Mouse (Mus musculus) adrenal gland, adult (tissue): Measurements from ENCODE around the gene Col8a1.

Source experiments
- DNase-seq, 2 experiments: peaks; one replicate each; pipeline ENCODE4 v3.0.0; 2022 to 2023; ENCODE audit warnings: low spot score in 1 of 2; ENCODE audit not compliant: inconsistent age in 2 of 2

The Col8a1 gene

DNA sequence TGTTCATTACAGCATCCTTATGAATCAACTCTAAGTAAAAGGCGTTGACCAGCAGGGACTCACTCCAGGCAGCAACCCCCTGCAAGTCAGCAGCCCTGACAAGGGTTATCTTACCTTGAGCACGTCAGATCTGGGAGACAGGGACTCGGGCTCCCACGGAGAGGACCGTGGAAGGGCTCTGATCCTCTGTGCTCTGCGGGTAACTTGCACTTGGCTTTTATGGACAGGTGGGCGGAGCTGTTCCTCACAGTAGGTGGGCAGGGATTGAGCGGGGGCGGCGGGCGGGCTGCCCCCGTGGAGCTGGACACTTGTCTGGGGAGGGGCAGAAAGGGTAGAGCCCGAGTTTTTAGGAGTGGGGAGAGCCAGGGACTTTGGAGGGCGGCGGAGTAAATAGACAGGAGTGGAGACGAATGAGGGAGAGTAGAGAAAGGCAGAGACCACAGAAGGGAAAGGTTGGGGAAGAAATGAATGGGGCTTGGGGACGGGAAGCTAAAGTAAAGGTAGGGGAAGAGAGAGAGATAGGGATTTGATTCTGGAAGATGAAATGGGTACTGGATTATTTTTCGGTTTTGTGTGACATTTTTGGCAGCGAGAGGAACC, at the start of gene Col8a1:
TSS of gene Col8a1 (minus strand) at position 212 of the 600 bp plus-strand sequence.
- peak; percentile 26 to 63 for DNase-seq

DNA sequence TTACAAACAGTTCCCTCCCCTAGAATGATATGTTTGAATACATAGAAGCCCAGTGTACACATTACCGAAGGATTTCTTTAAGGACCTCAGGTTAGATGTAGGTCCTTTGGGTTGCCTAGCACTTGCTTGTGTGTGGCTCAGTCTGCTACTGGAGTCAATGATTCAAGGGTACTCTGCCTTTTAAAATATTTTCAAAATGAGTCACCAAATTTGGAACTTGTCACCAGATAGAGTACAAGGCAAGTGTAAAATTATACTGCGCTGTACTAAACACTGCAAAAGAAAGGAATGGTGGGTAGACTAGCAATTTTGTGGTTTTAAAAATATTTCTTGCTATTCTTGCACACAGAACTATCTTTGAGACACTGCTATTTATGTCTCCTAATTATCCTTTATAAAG, 47.3 kb upstream of the Col8a1 start:
- DNase-seq = peak in 1 of 2 experiments; percentile 23

DNA sequence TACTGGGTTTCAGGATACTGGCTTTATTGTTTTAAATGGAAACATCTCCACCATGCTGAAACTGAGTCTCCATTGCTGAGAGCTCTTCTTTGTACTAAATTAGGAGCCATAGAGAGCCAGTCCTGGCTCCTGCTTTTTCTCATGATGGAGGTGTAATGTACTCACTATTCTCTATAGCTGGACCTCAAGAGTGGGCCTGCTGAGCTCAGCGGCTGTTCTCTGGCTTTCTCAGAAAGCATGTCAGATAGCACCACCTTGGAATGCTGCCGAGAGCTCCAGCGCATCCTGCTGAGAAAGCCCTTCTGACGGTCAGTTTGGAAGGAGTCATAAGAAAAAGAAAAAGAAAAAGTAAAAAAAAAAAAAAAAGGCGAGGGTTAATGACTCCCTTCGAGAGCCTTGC, 41.8 kb upstream of the Col8a1 start:
- no peak for DNase-seq

DNA sequence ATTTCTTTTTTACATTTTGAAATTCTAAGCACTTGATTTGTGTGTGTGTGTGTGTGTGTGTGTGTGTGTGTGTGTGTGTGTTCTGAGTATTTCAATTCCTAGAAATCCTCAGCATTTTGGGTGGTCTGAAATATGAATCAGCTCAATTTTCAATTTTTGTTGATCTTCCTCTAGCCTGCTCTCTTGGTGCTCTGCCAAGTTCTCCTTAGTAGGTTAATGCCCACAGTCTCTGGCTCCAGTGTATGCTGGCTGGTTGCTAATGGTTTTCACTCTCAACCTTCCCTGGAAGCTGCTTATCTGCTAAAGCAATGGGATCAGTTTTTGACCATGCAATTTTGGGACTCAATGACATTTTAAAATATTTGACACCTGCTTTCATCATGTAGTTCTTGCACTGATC, 24.5 kb upstream of the Col8a1 start:
- no peak for DNase-seq

DNA sequence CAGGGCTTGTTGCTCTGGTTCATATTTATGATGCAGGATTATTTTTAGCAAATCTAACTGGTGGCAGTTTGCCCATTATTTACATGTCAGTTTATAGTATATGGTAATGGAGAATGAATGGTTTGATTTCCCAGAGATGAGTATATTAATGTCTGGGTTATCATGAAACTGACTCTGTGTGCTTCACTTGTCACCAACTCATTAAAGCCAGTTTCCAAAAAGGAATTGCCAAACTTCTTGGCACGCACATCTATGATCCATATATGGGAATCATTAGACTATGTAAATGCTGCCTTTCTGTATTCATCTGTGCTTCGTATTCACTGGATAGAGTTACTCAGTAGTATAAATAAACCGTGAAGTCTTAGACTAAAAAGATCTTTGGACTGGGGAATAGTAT, 11.1 kb upstream of the Col8a1 start:
- DNase-seq = no peak

DNA sequence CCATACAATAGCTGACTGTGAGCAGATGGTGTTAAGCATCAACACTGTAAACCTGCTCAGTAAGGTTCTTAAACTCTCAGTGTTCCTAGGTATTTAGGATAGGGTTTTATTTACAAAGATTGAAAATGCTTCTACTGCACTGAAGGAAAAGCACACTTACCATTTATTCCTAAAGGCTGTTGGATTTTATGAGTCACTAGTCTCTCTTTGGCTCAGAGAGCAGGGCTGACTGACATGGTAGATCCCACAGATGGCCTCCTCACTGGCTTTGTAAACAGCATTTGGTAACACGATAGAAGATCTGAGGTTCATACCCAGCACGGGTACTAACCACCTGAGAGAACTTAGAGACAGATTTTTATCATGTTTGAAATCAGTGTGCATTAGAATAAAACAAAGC, 5.3 kb upstream of the Col8a1 start:
- no peak for DNase-seq

DNA sequence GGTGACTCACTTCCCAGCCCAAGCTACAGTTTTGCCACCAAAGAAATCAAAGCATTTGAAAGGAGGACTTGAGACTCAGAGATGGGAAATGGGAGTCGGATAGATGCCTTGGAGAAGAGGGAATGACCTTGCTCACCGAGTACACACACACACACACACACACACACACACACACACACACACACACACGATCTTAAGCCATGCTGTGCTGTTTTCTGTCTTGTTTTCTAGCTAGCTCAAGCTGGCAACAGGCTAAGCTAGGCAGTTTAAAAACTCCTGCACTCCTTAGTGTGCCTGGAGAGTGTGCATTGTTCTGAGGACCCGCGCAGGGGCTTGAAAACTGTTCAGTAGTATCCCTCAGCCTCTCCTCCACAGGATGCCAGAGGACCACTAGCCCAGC, 1.2 kb upstream of the Col8a1 start:
- DNase-seq = no peak

- peak; percentile 42 to 76 for DNase-seq
These were observed 704 bp upstream of the Col8a1 start for GRCm38 (mm10) chr16:57755241-57755640.

- peak in 1 of 2 experiments; percentile 31 for DNase-seq
These were observed 827 bp downstream of the Col8a1 start for GRCm38 (mm10) chr16:57753539-57754280.

GRCm38 (mm10) chr16:57750549-57750948, 4.0 kb downstream of the Col8a1 start:
- DNase-seq = no peak

GRCm38 (mm10) chr16:57748093-57748492, 6.4 kb downstream of the Col8a1 start:
- DNase-seq = peak in 1 of 2 experiments; percentile 52

DNA sequence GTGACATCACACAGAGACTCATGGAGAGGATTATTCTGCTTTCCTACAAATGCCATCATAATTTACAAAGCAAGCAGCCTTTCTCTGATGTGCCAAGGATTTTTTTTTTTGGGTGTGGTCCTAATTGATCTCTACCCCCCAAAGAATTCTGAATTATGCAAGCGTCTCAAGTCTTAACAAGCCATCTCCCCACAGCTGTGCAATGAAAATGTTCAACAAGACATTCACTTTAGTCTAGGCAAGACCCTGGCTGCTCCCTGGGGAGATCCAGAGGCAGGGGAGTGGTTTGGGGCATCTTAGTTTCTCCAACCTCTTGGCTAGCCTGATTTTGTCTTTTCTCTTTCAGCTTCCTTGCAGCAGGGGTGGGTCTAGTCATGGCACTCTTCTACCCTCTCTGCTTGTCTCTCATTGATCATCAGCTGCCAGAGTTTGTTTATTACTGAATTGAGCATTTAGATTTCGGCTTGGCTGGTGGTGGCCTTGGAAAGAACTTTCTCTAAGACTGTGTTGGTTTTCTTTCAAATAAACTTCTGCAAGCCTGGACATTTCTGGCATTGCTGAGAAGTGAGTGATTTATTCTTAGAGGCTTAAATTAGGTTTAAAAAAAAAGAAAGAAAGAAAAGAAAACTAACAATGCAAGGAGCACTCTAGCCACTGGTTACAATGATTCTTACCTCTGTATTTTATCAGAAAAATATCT, 7.0 kb downstream of the Col8a1 start:
- no peak for DNase-seq

GRCm38 (mm10) chr16:57740169-57740568, 14.4 kb downstream of the Col8a1 start:
- no peak for DNase-seq

DNA sequence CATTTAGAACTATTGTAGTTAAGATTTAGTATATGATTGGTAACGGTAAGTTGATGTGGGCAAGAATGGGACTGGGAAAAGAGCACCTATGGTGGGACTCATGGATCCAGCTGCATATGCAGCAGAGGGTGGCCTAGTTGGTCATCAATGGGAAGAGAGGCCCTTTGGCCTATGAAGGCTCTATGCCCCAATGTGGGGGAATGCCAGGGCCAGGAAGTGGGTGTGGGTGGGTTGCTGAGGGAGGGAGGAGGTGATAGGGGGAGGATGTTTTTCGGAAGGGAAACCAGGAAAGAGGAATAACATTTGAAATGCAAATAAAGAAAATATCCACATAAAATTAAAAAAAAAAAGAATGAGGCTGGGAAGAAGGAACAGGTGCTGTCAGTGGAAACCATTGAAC, 19.6 kb downstream of the Col8a1 start:
- DNase-seq = no peak

GRCm38 (mm10) chr16:57733545-57733944, 21.0 kb downstream of the Col8a1 start:
- no peak for DNase-seq

DNA sequence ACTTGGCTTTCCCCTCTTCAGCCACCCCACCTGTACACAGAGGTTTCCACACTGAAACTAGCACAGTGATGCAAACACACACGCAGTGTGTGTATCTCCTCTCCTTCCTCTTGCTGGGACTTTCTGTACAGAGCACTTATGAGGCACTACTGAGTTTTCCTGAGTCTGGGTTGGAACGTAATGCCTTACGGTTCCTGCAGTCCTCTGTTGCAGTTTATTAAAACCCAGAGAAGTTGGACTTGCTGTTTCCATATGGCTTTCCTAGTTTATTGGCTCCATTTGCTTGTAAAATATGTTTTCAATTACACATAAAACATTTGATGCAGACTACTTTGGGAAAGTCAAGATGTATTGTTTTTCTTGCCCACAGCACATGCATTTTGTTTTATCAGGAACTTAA, 21.4 kb downstream of the Col8a1 start:
- DNase-seq = no peak

DNA sequence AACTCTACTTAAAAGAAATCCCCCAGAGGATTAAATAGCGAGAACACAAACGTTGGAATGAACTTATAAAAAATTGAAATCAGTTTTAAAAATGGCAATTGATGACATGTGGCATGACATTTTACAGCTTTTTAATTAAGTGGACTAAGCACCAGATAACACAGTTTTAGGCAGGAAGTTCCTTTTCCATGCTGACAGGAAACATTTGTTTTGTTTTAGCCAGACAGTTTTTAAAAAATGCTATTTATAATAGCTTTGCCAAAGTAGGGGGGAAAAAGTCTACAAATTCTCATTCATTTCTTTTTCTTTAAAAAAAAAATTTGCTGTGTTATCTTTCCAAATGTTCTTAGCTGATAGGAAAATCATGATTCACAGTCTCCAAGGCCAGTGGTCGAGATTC, 29.6 kb downstream of the Col8a1 start:
- DNase-seq = no peak

DNA sequence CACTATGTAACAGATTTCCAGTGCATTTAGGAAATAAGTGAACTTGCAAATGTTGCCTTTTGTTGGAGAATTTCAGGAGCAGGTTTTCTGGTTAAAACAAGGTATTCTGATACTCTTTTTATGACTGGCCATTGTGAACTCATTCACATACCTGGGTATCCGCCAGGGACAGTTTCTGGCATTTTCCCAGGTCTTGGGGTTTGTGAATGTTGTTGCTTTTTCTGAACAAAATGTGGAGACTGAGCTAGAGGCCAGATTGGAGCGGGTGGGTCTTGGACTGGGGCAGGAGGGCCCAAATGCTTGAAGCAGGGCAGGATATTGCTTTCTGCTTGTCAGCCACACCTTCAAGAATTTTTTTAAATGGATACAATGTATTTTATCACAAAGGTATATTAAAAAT, 35.6 kb downstream of the Col8a1 start:
- no peak for DNase-seq

GRCm38 (mm10) chr16:57698733-57699132, 55.8 kb downstream of the Col8a1 start:
- no peak for DNase-seq

GRCm38 (mm10) chr16:57694694-57695093, 59.8 kb downstream of the Col8a1 start:
- no peak for DNase-seq

DNA sequence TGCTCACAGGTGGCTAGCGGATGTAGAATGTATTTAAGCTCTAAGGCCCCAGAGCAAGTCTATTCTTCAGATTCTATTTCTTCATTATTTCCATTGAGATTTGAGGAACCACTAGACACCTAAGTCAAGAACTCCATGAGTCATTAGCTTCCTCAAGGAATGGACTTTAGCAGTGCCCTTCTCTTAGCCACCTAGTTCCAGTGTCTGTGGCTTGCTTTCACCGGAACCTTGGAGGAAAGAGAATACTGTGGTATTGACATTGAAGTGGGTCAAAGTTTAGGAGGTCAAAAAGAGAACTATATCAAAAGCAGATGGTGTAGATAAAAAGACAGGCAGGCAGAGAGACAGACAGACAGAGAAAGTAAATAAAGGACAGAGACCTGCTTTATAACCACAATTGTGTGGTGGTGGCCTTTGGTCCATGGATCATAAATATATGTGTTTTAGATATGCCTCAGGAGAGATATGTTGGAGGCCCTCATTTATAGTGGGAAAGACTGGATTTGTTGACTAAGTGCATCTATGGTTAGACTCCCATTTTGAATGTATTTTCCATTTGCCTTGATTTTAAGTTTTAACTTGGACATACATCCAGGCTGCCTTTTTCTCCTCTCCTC, 60.5 kb downstream of the Col8a1 start:
- DNase-seq = no peak
